Comparison of ENCODE assay signal across 18 mouse cellular contexts in the genomic region with DNA sequence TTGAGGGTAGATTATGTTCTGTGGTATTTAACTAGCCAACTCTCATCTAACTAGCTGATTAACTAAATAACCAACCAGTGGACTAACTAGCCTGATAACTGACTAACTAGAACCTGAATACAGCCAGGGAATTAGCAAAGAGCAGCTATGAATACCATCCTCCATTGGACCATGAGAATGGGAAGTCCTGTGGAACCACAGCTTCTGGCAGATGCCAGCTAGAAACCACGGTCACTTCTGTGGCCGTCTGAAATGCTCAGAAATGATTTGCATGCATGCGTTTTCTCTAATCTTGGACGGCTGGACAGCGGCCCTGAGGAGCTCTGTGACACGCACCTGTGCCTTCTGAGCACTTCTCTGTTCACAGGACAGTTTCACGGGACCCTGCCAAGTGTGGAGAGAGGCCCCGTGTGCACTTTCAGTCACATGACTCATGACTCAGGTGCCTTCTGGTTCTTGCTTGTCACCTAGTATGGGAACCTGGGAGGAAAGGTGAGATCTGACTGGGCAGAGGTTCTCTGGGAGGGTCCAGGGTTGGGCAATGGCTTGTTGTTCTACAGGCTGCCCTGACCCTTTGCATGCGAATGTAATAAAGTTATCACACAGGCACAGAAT. TPM values are rescaled to one million over a fixed set of nuclear protein-coding genes. Genes with fewer than 3 reads are reported as not detected.
DNase-seq lines count a peak whose midpoint lies in the region; ATAC-seq and TF ChIP-seq lines count a peak whose summit lies in the region.
"Had no signal": no experiment of that assay in that cellular context is flagged by ENCODE, and none has a peak within 500 bp of the region (broad histone marks: within the 10 kb centered on the region; RNA-seq: fewer than 3 reads in every experiment).

No protein-coding gene starts in this region.

- ATAC-seq in intestine, postnatal 0 days: peak; percentile 79
- ATAC-seq: forebrain, embryonic 13.5 days had no signal

- intact Hi-C loops in heart, postnatal 36 days (cut with DNase I): loop anchor here (5.0 kb wide), 1 partner anchor 38 kb away; a partner anchor contains a TSS

- H3K4me1 ChIP-seq in intestine, postnatal 0 days (replicated peaks; ENCODE audit: control insufficient read depth, insufficient read depth, low read length): peaks cover 17% of the 10 kb centered on the region

- no peaks in the 10 kb centered on the region for H3K27me3 ChIP-seq in intestine, postnatal 0 days (replicated peaks; ENCODE audit: control insufficient read depth, insufficient read depth, low read length)
- no peaks in the 10 kb centered on the region for H3K27me3 ChIP-seq in splenic B cell, adult 2 months (ENCODE audit: control insufficient read depth, insufficient read depth, low read length, poor library complexity, severe bottlenecking)
- H3K27me3 ChIP-seq: embryonic facial prominence, embryonic 13.5 days; forebrain, embryonic 13.5 days; limb, embryonic 13.5 days had no signal

- no peak overlapping the region; the same call in 1 of the 2 replicates for H3K4me2 ChIP-seq in intestine, postnatal 0 days (replicated peaks; ENCODE audit: low read depth)
- H3K4me2 ChIP-seq: embryonic facial prominence, embryonic 13.5 days; forebrain, embryonic 13.5 days; limb, embryonic 13.5 days had no signal

- peak; percentile 66 for DNase-seq in 3134 (ENCODE audit: extremely low read depth, insufficient read length, low spot score)
- DNase-seq in 416B (ENCODE audit: low read depth): peak; percentile 74
- peak; percentile 65 for DNase-seq in splenic B cell, adult 2 months (ENCODE audit: low read depth, low spot score)
- no peak for DNase-seq in adrenal gland, adult 18-20 months (ENCODE audit: low spot score in 2 of 2)
- DNase-seq in neural tube, embryonic 10.5 days (ENCODE audit: extremely low spot score, low spot score): no peak
- DNase-seq in heart, postnatal 36 days: no peak
- DNase-seq: adrenal gland, postnatal 14 days; cerebellum, adult 9-10 months; gastrocnemius, postnatal 25 days; heart, postnatal 4 days; kidney, adult 9 months; layer of hippocampus, postnatal 36 days had no signal

- no peak overlapping the region for H3K4me3 ChIP-seq in intestine, postnatal 0 days (ENCODE audit: low read depth, low read length)
- H3K4me3 ChIP-seq: embryonic facial prominence, embryonic 13.5 days; forebrain, embryonic 13.5 days; limb, embryonic 13.5 days had no signal

- no peak for TF ChIP-seq CTCF in intestine, postnatal 0 days (IDR thresholded peaks at IDR 0.05; ENCODE audit: low read depth)

- H3K36me3 ChIP-seq in intestine, postnatal 0 days (ENCODE audit: control insufficient read depth, insufficient read depth): no peaks in the 10 kb centered on the region
- H3K36me3 ChIP-seq in splenic B cell, adult 2 months (ENCODE audit: control insufficient read depth, insufficient read depth, low read length, poor library complexity, severe bottlenecking): no peaks in the 10 kb centered on the region
- H3K36me3 ChIP-seq: embryonic facial prominence, embryonic 13.5 days; limb, embryonic 13.5 days had no signal

- 27% methylated on average over 9 of the region's 9 CpGs for WGBS in intestine, postnatal 0 days

- H3K9ac ChIP-seq in intestine, postnatal 0 days (ENCODE audit: low read depth, low read length): no peak overlapping the region
- H3K9ac ChIP-seq: embryonic facial prominence, embryonic 13.5 days; forebrain, embryonic 13.5 days; limb, embryonic 13.5 days had no signal

- H3K9me3 ChIP-seq in intestine, postnatal 0 days (ENCODE audit: control insufficient read depth): no peaks in the 10 kb centered on the region
- H3K9me3 ChIP-seq: embryonic facial prominence, embryonic 13.5 days; forebrain, embryonic 13.5 days; limb, embryonic 13.5 days had no signal

- peak overlapping the region; percentile 71 for H3K27ac ChIP-seq in intestine, postnatal 0 days (ENCODE audit: low read depth, low read length)
- H3K27ac ChIP-seq: embryonic facial prominence, embryonic 13.5 days; forebrain, embryonic 13.5 days; limb, embryonic 13.5 days had no signal

RNA-seq across cellular contexts. Expression of a gene that starts 14.6 kb away (rescaled TPM):
- polyA plus RNA-seq in intestine, postnatal 0 days (2015; fragmentation: Nextera tagmentation; extraction: Ambion mirVana): not detected in 2 replicates
- total RNA-seq in adrenal gland, adult 18-20 months (2021): not detected
- total RNA-seq in heart, postnatal 36 days (2021): not detected
- total RNA-seq: adrenal gland, postnatal 14 days; gastrocnemius, postnatal 25 days; heart, postnatal 4 days; layer of hippocampus, postnatal 36 days; megakaryocyte-erythroid progenitor cell, adult 5-6 weeks had no signal
- polyA plus RNA-seq: embryonic facial prominence, embryonic 13.5 days; forebrain, embryonic 13.5 days; neural tube, embryonic 11.5 days had no signal

RNA-seq across cellular contexts. Expression of a gene that starts 37.6 kb away (rescaled TPM):
- polyA plus RNA-seq in intestine, postnatal 0 days (2015; fragmentation: Nextera tagmentation; extraction: Ambion mirVana): 42.5 and 42.8 TPM in 2 replicates
- 10 to 100 TPM; 21.7 to 53.4 TPM for total RNA-seq in adrenal gland, adult 18-20 months (2021)
- total RNA-seq in heart, postnatal 36 days (2021): 10 to 100 TPM; 46.9 to 53.3 TPM

Comparison
In these comparisons a context has a peak if more than half of its experiments do, and no peak if none do; other contexts are left out.
1. DNase-seq: peak in 3134 (single experiment), 416B (single experiment) and splenic B cell, adult 2 months (single experiment); none in adrenal gland, adult 18-20 months (0 of 2), neural tube, embryonic 10.5 days (single experiment) and heart, postnatal 36 days (0 of 2).